Mouse (Mus musculus) megakaryocyte, embryonic 14.5 days (primary cell): ENCODE measurements around the gene Ski.

ENCODE experiments used
- FLI1 ChIP-seq: IDR thresholded peaks from 2 replicates; pipeline ENCODE4 v1.6.1; 2012; ENCODE audit warnings: low read length, inconsistent platforms, mixed read lengths
- GATA1 ChIP-seq: IDR thresholded peaks from 3 replicates; pipeline ENCODE4 v1.6.1; 2012; ENCODE audit warnings: mixed read lengths, low read length, inconsistent platforms, borderline replicate concordance

- TF ChIP-seq FLI1 (no peak), GATA1 (no peak)
Observed at GRCm38 (mm10) chr4:155129996-155130395, 92.4 kb downstream of the Ski start.
